Mouse (Mus musculus): ENCODE results near the gene Atg101. TPM values are rescaled to one million over a fixed set of nuclear protein-coding genes. Genes with fewer than 3 reads are reported as not detected.
A peak's percentile ranks its signal among the peaks of the same experiment; 100 is the strongest.

Atg101 gene
- total RNA-seq (2021): 10 to 100 TPM; 20.0 to 21.3 TPM
- long read RNA-seq, experiment 1, transcript Atg101-201 (3 exons, 1,270 nt): major isoform, 21 of 21 reads
- long read RNA-seq, experiment 1, partial matches to known transcripts: 0 of 21 reads
- long read RNA-seq, experiment 1, other reads (novel, unspliced or antisense): 0 of 21 reads
- long read RNA-seq, experiment 2, transcript Atg101-201 (3 exons, 1,270 nt): major isoform, 8 of 9 reads
- long read RNA-seq, experiment 2, partial matches to known transcripts: 0 of 9 reads
- long read RNA-seq, experiment 2, other reads (novel, unspliced or antisense): 0 of 9 reads

DNA sequence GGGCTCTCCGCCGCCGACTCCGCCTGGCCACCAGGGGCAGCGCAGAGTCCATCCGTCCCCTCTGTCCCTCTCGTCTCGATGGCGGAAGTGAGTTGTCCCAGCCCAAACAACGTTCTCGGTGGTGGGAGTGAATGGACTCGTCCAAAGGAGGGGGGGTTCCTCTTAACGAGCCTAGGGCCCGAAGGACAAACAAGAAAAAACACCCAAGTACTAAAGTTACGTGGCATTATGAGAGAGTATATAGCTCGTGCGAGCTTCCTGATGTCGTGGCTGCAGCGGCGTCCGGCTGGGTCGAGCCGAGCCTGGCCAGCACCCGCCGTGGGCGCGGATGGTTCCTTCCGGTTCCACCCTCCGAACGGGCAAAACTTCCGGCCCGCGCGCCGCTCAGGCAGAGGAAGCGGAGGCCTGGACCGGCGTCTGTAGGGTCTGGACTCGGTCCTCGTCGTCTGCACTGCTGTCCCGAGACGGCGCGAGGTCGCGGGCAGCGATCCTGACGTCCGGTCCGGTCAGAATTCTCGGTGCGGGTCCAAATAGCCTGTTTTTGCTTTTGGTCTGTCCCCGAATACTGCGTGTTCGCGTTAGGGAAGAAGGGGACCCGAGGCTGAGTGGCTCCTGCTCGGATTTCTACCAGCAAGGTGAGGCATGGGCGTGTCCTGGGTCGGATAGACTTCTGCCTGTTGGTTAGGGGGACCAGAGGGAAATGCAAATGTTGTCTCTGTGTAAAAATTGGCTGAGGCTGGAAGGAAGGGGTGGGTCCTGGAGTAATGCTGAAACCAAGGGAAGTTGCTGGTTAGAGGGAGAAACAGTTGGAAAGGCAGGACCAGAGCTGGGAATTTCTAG is at the start of gene Atg101:
TSS of gene Atg101 (plus strand) at position 362 of the 840 bp plus-strand sequence.
- DNase-seq: peak; percentile 93 to 95

DNA sequence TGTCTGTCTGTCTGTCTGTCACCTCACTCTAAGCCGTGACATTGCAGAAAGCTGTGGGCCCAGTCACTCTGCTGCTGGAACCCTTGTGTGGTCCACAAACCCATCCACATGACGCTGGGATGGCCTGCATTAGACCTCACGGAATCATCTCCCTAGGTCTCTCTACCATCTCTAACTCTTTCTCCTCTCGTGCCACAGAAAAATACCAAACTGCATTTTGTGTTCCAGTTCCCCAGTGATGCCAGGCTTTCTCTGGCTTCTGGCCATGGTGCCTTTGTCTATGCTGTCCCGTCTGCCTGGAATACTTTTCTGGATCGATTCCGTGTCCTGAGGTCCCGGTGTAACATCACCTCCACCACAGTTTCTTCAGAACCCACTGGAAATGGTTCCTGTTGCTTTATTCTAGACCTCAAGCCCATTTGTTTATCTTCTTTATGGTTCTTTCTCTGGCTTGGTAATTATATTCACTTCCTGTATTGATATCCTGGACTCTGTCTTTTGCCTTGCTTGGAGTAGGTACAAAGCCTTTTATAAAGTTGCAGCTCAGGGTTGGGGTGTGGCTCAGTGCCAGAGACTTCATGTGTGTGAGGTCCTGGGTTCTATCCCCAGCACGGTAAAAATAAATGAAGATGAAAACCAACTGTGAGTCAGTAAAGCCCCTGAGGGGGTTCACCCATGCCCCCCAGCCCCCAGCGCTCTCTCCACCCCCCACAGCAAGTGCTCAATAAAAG is 49.3 kb upstream of the Atg101 start:
- no peak for DNase-seq

DNA sequence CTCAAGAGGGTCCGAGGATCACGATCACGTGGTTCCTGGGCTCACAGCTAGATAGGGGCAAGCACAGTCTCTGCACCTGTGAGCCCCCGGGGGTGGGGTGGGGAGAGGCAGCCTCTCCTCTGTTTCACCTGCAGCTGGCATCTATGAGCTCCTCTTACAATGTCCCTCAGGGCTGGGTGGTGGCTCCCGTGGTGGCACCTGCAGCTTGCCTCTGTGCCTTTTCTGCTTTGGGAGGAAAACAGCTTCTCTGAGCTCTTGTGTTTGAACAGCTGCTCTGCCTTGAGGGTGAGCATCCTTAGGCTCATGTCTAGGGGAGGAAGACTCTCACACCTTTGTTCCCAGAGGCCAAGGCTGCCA is 48.8 kb upstream of the Atg101 start:
- DNase-seq: no peak

DNA sequence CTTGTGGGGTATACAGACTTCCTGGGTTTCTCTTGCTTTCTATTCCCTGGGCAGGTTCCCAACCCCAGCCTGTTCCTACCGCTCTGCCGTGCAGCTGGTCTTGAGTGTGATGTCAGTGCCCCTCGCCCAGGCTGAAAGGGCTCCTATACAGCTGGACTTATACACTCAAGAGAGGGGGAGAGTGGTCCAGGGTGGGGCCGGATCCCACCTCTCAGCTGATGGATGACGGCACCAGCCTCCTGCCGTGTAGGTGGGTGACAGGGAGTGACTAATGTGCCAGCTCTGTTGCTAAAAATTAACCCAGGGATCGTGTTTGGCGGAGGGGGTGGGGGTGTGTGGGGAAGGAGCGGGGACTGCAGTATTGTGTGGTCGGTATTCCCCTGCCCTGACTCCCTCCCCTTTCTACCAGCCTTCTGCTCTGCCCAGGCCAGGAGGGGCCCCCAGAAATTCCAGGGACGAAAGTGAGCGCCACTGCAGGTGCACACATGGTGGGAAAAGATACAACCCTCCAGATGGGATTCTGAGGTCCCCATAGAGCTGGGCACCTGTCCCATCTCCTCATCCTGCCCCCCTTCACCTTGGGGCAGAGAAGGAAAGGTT is 48.2 kb upstream of the Atg101 start:
- DNase-seq: no peak

DNA sequence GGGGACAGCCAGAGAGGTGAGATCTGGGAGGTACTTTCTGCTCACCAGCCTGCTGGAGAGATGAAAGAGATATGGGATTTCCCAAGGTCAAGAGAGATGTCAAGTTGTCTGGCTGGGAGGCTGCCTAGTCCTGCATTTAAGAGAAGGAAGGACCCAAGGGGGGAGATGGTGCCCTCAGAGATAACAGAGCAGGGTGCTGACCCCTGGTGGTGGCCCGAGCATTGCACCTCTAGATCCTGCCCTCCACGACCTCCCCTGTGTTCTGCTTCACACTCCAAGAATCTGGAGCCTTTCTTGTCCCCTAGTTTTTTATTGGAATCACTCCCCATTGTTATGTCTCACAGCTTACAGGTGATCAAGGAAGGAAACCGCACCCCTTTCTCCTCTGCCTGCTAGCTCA is 47.2 kb upstream of the Atg101 start:
- peak; percentile 68 to 85 for DNase-seq

DNA sequence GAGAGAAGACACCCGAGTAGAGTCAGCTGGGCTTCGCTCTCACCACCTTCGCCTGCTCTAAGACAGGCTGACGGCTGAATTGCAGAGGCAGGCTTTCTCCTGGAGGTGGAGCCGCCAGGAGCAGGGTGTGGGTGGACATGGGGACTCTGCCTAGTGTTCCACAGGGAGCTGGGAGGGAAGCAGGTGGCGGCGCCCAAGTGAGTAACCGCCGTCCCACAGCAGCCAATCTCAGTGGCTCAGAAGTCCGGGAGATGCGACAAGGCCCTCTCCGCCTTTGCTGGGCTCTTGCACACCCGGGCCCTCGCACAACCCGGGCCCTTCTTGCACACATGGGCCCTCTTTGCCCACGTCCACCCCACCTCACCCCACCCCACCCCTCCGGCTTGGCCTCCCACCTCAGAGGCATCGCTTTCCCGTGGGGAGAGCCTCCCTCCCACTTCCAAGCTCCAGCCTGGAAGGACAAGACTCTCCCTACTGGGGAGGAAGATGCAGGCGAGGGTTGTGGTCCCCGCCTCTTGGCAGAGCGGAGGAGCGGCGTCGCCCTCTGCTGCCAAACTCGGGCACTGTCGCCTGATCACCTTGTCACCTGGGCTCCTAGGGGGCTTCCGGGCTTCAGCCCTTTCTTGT is 45.1 kb upstream of the Atg101 start:
- DNase-seq: peak; percentile 56 to 67

DNA sequence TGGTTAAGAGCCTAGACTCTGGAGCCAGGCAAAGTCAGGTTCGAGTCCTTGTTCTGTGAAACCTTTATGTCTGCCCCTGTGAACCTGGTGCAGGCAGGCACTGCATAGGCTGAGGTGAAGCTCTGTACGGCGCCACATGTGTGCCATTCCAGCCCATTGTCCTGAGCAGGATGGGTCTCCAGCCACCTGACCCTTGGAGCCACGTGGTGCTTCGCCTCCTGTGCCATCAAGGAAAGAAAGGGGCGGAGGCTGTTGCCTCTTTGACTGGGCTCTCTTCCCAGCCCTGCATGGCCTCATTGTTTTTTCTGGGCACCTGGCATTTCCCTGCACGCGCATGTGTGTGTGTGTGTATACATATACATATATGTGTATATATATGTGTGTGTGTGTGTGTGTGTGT is 44.3 kb upstream of the Atg101 start:
- DNase-seq: no peak

DNA sequence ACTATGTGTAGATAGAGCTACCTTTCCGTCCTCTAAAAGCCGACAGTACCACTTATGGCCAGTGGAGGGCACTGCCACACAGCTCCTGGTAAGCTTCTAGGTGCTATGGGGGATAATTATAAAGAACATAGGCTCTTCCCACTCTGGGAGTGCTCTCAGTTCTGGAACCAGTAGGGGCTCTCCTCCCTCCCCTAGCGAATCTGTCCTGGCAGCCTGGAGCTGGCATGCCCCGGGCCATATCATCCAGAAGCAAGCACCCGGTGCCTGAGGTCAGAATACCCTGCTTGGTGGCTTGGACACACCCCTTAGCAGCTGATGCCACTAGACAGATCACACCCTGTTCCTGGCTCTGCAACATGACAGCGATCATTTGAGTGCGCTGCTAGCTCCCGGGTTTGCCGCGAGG is 43.3 kb upstream of the Atg101 start:
- DNase-seq: peak; percentile 90 to 95

DNA sequence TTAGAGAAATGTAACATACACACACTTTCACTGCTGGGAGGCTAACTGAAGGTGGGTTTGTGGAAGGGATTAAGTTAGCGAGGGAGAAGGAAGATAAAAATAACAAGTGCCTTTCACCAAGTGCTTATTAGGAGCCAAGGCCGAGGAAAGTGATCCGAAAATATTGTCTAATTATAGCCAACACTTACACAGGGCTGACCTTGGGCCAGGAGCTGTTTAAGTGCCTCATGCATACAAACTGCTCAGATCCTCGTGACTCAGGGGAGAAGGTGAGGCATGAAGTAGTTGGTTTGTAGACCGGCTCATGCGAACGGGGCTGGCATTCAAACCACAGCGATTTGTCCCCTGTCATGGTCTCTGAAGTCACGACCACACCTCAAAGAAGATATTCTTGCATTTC is 42.8 kb upstream of the Atg101 start:
- DNase-seq: peak; percentile 65 to 71

DNA sequence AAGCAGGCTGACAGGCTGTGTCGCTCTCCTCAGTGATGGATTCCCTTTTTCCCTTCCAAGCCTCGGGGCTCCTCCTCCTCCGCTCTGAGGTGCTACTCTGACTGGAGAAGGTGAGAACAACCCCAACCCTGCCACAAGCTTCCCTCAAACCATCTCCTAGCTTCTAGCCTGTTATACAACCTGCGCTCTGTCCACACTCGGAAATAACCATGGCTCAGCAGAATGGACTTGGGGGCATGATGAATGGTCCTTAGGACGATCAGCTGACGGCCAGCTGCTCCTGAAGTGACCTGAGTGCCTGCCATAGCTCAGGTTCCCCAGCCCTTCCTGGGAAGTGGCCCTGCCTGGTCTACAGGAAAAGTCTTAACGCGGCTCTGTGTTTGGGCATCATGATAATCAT is 42.2 kb upstream of the Atg101 start:
- DNase-seq: no peak

DNA sequence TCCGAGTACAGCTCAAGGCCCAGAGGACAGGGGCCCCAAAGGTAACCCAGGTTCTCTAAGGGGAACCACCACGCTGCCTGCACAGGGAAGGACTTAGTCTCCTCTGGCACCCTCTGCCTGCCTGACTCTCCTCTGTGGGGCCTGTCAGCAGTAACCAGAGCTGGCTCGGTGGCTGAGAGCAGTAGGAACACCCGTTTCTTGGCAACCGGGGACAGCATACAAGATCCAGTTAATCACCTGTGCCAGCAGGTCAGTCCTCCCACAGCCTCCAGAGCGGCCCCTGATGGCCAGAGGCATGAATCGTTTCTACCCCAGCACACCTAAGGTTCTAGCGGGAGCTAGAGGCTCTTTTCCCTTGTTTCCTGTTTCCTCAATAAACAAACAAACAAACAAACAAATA is 41.4 kb upstream of the Atg101 start:
- DNase-seq: peak; percentile 79 to 88

DNA sequence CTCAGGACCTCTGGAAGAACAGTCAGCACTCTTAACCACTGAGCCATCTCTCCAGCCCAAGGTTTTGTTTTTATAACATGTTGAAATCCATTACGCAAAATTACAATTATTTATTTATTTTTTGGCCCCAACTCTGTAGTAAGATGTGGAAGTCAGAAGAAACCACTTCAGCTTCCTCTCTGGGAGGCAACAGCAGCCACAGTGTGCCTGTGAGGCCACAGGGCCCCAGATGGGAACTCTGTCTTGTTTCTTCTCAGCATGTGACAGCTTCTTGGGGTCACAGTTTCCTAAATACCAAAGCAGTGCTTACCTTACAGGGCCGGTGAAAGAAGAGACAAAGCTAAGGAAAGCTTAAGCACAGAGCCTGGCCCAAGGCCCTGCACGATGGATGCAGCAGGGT is 40.1 kb upstream of the Atg101 start:
- no peak for DNase-seq

DNA sequence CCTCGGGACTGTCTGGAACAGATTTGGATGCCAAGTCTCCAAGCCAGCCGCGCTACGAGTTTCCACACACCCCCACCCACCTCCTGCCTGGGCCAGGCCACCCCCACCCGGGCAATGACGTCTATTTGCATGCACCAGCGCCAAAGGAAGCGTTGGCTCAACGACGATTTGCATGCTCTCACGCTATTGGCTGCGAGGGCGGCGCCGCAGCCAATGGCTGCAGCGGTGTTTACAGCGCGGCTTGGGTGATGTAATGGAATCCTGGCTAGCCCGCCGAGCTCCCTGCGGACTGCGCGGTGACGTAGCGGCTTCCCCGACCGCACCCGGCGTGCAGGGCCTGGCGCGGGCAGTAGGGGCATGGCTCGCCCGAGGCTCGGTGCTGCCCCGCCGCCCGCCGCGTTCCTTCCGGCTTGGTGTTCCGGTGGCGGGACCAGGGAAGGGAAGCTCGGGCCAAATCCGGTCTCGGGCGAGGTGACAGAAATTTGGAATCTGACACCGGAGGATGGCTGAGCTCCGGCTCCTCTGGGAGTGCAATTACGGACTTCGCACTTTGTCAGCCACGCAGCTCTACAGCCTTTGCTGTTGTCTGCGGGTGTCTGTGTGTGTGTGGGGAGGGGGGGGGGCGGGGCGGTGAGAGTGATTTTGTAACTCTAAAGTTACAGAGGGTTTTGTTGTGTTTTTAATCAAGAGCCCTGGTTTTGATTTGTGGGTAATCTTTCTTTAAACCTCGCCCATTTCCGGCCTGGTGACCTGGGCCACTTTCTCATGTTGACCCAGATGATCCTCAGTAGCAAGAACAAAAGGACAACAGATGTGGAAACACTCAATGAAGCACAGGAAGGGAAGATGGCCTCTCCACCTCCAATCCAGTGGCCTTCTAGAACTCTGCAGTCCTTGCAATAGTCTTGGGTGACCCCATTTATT is 37.6 kb upstream of the Atg101 start:
- peak; percentile 96 to 99 for DNase-seq

DNA sequence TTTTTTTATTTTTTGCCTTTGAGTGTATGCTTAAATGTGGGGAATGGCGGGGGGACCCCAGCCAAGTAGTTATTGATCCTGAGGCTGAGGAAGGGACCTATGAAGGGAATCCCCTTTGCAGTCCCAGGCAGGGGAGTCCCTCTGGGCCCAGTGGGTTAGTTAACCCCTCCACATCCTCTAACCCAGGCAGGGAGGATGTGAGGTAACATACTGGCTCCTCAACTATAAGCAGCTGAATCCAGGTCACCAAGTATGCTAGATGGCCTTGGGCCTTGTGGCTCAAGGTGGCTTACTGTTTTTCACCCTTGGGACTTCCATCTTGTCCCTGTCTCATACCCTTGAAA is 36.9 kb upstream of the Atg101 start:
- no peak for DNase-seq

DNA sequence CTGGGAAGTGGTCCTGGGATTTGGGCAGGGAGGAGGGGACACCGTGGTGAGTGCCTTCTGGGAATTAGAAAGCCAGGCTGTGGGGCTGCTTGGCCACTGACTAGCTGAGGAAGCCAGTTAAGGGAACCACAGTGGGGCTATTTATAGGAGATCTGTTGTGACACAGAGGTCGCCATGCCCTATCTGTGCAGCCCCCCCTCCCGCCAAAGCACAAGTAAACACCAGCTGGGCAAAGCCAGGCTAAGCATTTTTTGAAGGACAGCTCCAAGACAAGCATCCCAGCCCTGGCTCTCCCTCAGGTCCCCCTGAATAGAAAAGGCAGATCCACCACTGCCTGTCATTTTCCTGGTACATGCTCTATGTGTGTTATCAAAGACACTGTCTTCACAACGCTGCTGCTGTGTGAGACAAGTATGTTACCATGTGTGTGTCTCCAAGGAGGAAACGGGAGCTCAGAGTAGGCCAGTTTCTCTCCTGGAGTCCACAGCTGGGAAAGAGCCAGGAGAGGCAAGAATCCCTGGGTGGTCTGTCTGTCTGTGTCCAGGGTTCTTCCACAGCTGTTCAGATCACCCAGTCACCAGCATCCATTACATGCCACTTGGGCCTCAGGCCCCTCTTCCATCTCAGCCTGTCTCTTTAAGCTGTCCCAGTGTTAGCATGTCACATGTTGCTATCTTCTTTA is 35.9 kb upstream of the Atg101 start:
- DNase-seq: peak; percentile 66 to 75

DNA sequence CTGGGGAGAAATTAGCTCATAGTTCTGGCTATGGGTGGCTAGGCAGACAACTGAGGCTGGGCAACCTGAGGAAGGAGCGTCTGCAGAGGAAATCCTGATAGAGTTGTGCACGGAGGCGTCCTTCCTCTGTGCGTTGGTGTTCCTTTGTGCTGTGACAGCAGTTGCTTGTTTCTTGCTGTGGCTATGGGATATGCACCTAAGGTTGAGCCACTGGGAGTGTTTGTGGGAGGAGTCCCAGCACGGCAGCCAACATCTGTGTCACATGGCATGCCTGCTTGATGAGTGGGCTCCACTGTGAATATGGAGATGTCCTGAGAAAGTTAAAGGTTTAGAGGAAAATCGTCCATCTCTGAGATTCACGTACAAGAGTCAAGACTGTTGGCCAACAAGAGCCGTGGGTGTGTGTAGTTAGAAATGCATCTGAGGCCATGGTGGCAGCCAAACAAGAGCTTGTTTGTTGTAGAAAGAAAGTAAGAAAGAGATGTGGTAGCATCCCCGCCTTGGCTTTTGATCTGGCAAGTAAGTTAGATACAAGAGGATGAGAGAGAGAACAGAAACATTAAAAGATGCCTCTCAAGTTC is 33.8 kb upstream of the Atg101 start:
- no peak for DNase-seq

DNA sequence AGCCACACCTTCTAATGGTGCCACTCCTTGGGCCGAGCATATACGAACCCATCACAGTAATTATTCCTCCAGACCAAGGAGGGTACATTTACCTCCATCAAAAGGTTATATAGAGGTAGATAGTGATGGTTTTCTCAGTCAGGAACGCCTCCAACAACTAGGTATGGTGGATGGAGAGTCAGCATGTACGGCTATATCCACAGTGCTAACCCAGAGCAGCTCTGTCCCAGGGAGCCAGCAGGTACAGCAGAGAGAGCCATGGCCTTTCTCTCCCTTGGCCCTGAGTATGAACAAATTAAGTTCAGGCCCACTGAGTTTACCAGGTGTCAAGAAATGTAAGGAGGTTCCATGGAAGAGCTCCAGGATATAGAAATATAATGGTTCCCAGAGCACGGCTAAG is 32.1 kb upstream of the Atg101 start:
- no peak for DNase-seq

DNA sequence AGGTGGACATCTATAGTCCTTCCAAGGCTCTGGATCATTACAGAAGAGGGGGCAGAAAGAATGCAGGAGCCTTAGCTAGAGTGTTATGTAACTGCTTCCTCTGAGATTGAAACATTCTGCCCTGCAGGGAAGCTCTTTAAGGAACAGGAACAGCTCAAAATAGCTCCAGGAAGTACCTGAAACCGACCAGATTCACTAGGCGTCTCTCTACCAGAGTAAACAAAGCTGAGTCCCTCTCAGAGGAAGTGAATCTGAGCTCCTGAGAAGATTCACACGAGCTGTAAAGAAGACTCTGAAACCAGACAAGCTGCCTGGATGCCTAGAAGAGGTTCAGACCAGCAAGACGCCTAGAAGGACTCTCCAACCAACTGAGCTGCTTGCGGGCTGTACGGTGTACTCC is 31.5 kb upstream of the Atg101 start:
- no peak for DNase-seq

DNA sequence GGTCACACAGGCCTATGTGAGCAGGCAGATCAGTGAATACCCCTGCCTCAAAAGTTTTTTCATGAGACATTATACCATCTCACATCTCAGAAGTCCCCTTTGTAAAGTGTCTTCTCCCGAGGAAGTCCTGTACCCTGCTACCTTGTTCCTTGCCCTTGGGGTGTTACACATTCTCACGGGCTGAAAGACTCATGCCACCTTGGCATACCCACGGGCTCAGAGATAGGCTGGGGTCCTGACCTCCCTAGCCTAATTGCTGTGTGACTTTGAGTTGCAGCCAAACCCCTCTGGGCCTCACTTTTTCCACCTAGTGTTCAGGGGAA is 30.5 kb upstream of the Atg101 start:
- DNase-seq: no peak

Data from heart, adult 18-20 months (tissue).